Mouse (Mus musculus): ENCODE measurements around the gene Sh3d19. TPM values are rescaled to one million over a fixed set of nuclear protein-coding genes. Genes with fewer than 3 reads are reported as not detected.
"Not testable (repeated sequence)": the region's sequence is repeated elsewhere in the genome, so short reads cannot be mapped to it uniquely, and the experiment has no call there.

Gene Sh3d19
- polyA plus RNA-seq, 2 experiments from 2014 or later: 1.5 to 2.8 TPM

DNA sequence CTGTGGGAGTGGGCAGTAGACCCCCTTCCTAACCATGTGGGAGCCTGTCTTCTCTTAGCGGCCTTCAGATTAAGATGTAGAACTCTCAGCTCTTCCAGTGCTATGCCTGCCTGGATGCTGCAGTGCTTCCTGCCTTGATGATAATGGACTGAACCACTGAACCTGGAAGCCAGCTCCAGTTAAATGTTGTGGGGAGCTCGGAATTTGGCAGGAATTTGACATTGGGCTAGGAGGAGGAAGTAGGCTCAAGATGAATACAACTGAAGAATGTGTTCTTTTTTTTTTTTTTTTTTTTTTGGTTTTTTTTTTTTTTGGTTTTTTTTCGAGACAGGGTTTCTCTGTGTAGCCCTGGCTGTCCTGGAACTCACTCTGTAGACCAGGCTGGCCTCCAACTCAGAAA is 10.9 kb downstream of the Sh3d19 start:
- ATAC-seq: not testable (repeated sequence)

DNA sequence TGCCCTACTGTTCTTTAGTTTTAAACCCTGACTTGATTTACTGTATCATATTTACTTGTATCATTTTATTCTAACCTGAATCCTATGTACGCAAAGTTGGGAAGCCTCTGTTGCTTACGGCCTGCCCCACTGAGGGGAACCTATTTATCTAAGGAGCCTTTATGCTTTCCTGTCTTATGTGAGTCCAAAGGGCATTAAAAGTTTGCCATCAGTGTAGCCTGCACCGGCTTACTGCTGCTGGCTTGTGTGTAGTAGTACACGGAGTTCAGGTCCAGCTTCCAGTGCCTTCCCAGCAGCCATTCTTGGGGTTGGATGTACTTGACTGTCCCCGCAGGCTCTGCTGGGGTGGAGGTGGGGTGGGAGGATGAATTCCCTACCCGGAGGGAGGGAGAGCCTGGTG is 13.6 kb downstream of the Sh3d19 start:
- no peak for ATAC-seq

DNA sequence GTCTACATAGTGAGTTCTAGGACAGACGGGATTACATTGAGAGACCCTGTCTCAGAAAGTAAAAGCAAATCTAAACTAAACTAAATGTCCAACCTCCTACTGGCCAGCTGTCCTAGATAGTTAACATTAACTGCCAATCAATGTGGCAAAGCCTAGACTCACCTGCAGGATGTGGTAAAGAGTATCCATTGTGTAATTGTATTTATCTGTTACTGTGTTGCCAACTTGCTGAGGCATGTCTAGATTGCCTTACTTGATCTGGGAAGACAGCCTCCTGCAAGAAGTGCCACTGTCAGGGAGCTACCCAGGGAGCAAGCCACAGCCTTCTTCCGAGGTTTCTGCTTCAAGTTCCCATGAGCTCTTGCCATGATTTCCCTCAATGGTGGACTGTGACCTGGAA is 16.3 kb downstream of the Sh3d19 start:
- ATAC-seq: no peak

DNA sequence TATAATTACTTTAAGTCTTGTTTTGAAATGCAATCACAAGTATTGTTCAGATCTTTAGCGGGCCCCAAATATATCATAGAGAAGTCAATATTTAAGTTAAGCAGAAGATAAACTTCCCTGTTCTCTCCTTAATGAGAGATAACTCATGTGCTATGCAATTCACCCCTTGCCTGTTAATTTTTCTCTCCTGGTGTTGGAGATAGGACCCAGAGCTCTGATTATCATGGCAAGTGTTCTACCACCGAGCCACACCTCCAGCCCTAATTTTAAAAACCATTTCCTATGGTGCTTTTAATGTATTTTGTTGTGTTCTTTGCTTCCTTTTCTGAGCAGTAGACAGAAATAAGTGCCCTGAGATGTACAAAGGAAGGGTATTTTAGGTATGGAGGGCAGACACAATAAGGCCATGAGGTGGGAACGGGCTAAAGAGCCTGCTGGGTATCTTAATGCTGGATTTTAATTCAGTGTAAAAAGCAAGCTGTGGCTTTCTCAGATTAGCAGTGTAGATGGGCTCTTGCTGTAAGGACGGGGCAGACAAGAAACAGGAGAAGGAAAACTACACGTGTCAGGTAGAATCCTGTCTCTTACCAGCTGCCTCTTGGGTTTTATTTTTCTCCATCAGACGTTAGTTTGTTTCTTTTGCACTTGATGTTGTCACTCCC is 20.4 kb downstream of the Sh3d19 start:
- ATAC-seq: no peak

DNA sequence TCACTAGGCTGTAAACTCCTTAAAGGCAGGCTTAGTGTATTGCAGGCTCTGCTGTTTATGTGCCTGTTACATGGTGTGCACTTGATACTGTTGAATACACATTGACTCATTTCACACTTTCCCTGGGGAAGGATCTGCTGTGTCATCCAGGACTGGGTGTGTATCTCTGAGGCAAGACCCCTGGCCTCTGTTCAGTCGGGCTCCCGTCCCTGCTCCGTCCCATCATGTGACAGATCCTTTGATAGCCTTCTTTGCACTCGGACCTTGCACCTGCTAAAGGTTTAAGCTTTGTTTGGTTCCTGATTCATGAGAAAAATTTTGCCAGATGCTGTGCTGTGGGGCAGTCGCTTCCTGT is 20.9 kb downstream of the Sh3d19 start:
- ATAC-seq: no peak

DNA sequence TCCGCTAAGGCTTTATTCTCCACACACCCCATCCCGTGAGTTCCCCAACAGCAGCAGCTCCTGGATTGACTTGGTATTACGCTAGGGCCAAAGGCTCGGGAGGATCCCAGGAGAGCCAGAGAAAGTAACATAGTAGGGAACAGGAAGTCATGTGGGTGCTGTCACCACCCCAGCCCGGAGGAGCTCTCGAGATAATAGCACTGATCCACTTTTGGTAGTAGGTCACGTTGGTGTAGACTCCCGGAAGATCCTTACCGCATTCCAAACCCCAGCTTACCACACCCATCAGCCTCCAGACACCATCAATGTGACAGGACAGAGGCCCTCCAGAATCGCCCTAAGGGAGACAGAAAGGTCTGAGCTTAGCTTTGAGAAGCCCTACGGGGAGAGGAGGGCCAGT is 22.8 kb downstream of the Sh3d19 start:
- ATAC-seq: no peak

DNA sequence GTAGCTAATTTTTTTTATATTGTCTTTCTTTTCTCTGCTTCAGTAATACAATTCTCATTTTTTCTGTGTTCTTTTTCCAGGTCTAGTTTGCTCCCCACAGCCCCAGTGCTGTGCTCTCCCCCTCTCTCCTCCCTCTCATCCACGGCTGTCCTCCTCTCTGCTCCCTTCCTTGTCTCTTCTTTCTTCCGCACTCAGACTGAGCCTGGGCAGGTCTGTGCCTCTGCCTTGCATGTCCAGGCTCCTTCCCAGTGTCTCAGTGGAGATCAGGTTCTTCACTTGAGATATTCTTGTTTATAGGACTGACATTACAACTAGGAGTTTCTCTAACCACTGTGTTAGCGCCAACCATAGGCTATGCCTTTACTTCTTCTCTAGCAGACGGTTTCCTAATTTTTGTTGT is 23.7 kb downstream of the Sh3d19 start:
- no peak for ATAC-seq

DNA sequence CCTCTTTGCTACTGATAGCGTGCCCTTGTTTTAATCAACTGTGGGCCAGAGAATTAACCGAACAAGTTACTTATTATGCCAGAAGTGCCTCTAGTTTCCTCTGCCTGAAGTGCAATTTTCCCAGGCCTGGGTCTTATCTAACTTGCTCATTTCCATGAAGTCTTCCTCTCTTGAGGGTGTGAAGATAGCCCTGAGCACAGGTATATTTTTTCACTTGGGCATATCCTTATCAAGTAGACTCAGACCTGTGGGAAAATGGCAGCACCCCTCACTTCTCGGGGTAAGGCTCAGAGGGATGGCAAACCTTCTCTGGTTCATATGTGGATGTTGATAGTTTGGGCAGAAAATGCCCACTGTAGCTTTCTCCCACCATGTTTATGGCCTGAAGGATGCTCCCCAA is 30.4 kb downstream of the Sh3d19 start:
- ATAC-seq: no peak

DNA sequence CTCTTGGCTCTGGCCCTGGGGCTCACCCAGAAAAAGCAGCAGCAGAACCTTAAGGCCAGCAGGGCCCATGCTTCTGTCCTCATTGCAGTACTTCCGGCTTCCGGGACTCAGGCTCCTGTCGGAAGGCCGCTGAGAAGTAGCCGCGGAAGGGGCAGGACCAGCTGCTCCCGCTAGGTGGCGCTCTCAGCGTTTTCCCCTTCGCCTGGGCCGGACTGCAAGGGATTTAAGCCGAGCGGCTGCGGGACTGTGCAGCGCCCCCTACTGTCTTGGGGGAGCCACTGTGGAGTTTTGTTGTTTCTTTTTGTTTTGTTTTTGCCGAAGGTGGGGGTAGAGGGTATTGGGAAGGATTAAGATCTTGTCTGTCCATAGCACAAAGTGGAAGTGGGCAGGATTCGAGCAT is 31.5 kb downstream of the Sh3d19 start, which contains the start of gene Prss48:
TSS of gene Prss48 (minus strand) at position 69 of the 400 bp plus-strand sequence.
- no peak for ATAC-seq

DNA sequence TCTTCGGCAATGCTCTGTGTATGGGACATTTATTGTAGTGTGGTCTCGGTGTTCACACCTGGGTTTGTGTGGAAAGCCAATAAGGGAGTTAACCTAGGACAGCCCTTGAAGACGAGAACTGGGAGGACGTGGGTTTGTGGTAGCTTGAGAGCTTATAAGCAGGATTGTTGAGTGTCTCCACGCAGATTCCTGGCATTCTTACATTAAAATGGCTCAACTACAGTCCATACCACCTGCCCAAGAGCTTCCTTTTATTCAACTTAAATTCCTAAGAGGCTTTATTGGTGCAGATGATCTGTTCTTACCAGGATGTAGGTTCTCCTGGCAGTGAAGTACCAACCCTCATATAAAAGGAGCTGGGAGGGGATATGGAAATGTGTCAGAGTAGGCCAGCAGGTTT is 32.0 kb downstream of the Sh3d19 start:
- no peak for ATAC-seq

DNA sequence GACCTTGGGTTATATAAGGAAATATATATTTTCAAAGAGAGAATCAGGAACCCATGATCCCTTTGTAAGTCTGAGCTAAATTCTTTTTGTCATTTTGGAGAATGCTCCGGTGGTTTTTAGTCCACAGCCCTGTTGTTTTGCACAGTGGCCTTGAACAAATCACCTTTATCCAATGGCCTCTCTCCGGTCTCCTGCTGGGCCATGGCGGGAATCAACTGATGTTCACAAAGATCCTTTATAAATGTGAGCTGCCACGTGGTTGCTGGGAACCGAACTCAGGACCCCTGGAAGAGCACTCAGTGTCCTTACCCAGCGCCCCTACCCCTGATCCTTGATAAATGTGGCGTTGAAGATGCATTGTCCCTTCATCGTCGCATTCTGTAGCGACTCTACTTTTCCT is 33.8 kb downstream of the Sh3d19 start:
- ATAC-seq: no peak

DNA sequence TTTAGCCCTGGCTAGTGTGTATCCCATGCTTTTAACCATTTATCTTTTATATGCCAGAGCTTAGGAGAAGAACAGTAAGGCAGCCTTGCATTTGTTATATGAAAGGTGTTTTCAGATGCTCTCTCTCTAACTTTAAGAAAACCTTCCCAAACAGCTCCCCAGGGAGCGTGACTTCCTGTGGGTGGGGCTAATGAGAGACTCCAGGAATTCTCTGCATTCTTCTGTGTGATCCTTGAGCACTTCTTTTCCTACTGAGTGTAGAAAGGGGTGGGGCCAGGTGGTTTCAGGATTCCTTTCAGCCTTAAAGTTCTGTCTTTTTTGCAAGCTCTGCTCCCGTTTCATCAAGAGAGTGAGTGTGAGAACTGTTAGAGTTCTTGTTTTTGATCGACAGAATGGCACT is 39.7 kb downstream of the Sh3d19 start:
- ATAC-seq: no peak

DNA sequence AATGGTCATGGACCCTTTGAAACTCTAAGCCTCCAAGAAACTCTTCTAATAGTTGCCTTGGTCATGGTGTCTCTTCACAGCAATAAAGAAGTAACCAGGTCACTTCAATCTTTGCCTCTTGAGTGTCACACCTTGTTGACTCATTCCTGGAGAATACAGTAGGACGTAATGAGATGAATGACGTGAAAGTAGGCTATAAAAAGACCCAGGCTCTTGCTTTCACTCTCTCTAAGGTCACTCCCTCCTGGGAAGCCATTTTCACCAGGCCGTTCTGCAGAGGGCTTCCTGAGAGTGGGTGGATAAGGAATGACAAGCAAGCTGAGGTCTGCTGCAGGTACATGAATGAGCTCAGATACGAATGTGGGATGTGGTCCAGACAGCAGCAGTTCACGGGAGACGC is 40.5 kb downstream of the Sh3d19 start:
- ATAC-seq: no peak

DNA sequence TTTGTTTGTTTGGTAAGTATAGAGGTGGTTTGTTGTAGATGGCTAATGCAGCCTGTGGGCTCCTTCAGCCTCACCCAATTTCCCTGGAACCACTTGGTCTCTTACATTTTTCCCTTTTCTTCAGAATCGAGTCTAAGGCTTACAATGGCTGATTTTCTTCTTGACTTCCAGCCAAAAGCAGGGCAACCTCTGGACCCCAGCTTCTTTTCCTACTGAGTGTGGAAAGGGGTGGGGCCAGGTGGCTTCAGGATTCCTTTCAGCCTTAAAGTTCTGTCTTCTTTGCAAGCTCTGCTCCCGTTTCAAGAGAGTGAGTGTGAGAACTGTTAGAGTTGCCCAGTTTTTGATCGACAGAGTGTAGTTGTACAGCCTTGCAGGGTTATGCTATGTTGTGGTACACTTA is 40.9 kb downstream of the Sh3d19 start:
- ATAC-seq: no peak

DNA sequence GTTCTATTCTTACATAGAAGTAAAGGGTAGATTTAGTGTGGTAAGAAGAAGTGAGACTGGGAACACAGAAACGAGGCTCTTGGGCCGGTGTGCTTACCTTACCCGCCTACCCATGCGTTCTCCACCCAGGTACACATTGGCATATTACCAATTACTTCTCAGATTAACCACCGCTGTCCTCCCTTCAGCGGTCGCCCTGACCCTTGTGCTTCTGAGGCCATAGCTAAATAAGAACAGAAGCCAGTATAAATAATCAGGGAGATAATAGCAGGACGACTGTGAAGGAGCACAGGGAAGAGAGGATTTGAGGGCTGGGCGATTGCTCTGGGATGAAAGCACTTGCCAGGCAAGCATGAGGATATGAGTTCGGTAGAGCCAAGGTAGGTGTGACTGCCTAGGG is 42.9 kb downstream of the Sh3d19 start:
- ATAC-seq: no peak

DNA sequence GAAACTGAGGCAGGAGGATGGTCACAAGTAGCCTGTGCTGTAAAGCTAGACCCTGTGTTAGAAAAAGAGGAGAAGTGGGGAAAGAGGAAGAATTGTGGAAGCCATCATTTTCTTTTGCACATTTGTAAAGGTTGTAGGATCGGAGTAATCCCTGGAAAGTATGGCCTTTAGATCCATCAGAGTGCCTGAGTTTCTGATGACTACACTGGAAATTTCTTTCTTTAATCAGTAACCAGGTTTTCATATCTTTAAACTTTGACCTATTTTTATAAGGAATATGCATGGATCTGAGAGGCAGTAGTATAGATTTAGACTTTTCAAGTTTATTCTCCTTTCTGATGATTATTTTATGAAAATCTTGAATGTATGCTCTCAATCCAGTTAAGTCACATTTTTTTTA is 46.1 kb downstream of the Sh3d19 start:
- ATAC-seq: no peak

DNA sequence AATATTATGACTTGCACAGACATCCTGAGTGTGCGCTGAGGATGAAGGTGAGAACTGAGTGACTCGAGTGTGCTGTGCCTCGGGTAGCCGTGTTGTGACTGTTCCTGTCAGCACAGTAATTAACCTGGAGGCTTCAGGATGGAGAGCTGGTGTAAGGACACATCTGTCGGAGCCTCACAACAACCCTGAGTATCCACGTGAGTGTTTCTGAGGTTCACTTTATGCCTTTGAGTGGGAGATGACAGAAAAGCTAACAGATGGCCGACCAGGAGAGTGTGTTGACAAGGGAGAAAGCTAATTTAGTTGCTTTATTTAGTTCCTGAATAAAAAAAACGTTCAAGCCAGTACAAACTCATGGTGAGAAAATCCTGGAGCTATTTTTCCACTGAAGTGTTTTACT is 46.6 kb downstream of the Sh3d19 start:
- no peak for ATAC-seq

DNA sequence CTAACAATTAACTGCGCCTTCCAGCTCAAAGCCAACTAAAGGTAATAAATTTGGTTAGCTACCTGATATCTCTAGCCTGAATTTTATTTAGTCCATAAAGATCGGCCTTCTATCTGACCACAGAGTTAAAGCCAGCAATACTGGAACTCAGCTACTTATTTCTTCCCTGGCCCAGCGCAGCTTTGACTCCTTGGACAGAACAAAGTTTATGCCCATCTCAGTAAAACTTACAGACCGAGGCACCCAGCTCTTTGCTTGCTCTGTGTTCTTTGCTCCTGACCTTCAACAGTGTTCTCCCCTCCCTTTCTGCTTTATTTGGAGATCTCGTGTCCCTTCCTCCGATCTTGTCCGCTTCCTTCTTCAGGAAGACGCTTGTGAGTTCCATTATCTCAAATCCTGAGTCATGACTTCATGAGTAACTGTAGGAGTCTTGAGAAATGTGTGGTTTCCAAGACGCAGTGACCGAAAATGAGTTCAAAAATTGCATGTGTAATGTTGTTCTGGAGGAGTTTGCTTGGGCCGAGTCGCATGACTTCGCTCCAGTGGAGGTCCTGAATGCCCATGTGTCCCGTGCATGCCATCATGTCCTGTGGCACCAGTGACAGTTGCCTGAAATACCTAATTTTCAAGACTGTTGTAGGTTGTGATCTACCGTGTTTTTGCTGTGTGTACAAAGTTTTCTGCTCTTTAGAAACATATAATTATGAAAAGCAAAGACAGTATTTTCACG is 50.2 kb downstream of the Sh3d19 start:
- ATAC-seq: no peak

DNA sequence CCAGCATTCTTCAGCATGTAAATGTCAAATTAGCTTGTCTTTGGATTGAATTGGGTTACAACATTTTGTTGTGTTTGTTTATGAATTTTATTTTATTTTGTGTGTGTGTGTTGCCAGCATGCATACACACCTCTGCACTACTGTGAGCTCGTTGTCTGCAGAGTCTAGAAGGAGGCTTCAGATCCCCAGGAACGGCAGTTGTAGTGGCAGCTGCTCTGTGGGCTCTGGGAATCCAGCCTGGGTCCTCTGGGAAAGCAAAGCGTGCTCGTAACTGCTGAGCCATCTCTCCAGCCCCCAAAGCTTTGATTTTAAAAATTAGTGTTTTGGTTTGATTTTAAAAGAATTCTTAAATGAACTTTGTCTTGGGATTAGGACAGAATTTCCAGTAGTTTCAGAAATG is 50.7 kb downstream of the Sh3d19 start:
- ATAC-seq: no peak

DNA sequence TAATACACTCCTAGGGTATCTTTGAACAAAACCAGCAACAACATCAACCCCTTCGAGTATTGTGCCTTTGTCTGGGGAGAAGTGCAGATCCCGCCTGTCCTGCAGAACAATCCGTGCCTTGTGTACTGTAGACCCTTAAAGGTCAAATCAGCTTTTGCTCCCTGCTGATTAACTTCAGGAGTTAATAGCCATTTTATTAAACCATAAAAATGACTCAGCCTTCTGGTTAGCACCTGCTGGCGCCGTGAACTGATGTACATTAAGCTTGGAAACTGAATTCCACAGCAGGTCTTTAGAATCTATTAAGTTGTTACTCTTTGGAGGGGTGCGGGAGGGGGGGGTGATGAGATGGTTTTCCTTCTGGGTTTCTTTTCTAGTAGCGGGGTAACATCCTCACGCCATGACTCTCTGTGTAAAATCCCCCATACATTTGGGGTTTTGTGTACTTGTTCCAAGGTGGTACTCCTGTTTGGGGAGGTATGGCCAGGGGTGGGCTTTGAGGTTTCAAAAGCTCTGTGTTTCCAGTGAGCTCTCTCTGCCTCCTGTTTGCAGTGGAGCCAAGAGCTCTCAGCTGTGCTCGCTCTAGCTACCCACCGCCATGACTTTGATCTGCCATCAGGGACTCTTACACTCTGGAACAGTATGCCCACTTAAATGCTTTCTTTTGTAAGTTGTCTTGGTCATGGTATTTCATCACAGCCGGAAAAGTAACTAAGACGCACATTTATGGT is 53.3 kb downstream of the Sh3d19 start:
- no peak for ATAC-seq

DNA sequence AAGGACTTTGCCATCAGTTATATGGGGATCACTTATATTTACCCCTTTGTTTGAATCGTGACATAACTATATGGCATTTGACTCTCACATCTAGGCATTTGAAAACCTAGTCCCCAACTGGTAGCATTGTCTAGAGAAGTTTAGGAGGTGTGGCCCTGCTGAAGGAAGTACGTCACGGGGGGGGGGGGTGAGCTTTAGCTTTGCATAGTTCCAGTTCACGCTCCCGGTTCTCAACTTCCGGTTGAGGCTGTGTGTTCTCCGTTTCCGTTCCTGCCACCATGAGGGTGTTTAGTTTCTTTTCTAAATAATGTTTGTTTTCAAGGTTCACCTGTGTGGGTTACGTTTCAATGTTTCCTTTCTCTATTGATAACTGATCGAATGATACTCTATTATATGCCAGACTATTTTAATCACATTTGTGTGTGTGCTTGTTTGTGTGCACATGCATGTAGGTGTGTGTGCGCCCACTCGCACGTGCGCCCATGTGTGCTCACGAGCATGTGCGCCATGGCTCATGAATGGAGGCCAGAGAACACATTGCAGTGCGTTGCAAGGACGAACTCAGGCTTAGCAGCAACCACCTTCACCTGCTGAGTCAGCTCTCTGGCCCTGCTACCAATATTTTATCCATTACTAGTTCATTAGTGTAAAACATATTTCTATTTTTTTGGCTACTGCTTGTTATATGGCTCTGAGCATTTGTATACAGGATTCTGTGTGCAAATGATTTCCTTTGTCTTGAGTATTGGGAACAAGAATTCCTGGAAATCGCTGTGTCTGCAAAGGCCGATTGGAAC is 54.6 kb downstream of the Sh3d19 start:
- ATAC-seq: no peak

DNA sequence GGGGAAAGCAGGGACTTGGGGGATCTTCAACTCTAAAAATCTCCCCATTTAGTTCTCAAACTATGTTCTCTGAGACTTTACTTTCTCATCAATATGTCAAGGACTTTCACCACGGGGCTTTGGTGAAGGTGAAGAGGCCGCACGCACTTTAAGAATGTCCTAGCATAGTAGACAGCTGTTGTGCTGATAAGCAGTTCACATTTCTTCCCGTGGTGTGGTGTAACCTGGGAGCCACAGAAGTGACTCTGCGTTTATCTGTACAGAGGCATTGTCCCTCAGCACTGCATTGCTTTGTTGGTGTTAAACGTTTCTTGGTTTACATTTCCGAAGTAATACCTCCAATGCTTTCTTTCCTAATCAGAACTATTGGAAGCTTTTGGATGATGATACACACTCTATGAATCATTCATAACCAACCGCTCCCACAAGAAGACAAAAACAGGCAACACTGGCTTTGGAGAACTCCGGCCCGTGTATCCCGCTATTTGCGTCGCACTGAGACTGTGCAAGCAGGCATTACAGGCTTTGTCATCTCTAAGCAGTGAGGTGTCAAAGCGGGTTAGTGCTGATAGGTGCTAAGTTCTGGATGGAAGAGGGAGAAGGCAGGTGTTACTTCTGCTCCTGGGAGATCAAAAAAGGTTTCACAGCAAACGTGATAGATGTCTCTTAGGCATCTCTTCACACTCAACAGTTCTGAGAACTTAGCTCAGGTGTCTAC is 57.9 kb downstream of the Sh3d19 start:
- no peak for ATAC-seq

DNA sequence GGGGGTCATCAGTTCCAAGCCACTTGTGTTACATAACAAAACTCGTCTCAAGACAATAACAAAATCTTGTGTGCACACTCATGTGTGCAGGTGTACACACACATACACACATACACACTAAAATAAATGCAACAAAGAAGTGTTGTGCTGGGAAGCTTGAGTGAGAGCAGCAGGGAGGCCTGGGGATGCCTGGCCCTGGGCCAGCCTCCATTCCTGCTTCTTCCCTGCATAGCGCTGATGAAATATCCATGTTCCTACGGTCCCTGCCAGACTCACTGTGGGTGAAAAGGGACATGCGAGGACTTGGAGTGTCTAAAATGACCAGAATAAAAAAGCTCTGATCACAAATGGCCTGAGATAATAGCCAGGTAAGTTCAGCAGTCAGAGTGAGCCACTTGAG is 59.7 kb downstream of the Sh3d19 start:
- no peak for ATAC-seq
